Mouse (Mus musculus) limb, embryonic 14.5 days (tissue): ENCODE data around the gene Dnajc13. TPM values are rescaled to one million over a fixed set of nuclear protein-coding genes. Genes with fewer than 3 reads are reported as not detected.

Source experiments
- ATAC-seq: fragments of 200-750 bp; cut with Nextera tagmentation; 2 replicates; pipeline ENCODE4 v1.8.0; 2017; ENCODE audit warnings: low read depth, moderate number of reproducible peaks, moderate TSS enrichment; ENCODE audit not compliant: low FRiP score
- DNase-seq: peaks from one replicate; pipeline ENCODE4 v3.0.0-alpha.2; 2015; ENCODE audit warnings: low spot score
- H3K27ac ChIP-seq: fragments of 300-500 bp; sonication (generic); replicated peaks from 2 replicates; pipeline ENCODE4 v1.5.1; 2014; ENCODE audit warnings: low read depth, mild to moderate bottlenecking, low read length, moderate library complexity, mixed read lengths
- H3K27me3 ChIP-seq: fragments of 300-500 bp; sonication (generic); 2 replicates; pipeline ENCODE4 v1.6.1; 2014; ENCODE audit warnings: low read length, mixed read lengths; ENCODE audit not compliant: control insufficient read depth, insufficient read depth
- H3K36me3 ChIP-seq: fragments of 300-500 bp; sonication (generic); 2 replicates; pipeline ENCODE4 v1.6.1; 2014; ENCODE audit warnings: mild to moderate bottlenecking, low read length, moderate library complexity, mixed read lengths; ENCODE audit not compliant: control insufficient read depth, insufficient read depth
- H3K4me1 ChIP-seq: fragments of 300-500 bp; sonication (generic); 2 replicates; pipeline ENCODE4 v1.6.1; 2014; ENCODE audit warnings: antibody characterized with exemption, low read length, mixed read lengths; ENCODE audit not compliant: control insufficient read depth, insufficient read depth
- H3K4me2 ChIP-seq: fragments of 300-500 bp; sonication (generic); replicated peaks from 2 replicates; pipeline ENCODE4 v1.6.1; 2014; ENCODE audit warnings: low read depth, mild to moderate bottlenecking, low read length, moderate library complexity; ENCODE audit not compliant: severe bottlenecking
- H3K4me3 ChIP-seq: fragments of 300-500 bp; sonication (generic); replicated peaks from 2 replicates; pipeline ENCODE4 v1.5.1; 2014; ENCODE audit warnings: low read length
- H3K9ac ChIP-seq: fragments of 300-500 bp; sonication (generic); 2 replicates; pipeline ENCODE4 v1.6.1; 2014; ENCODE audit warnings: mild to moderate bottlenecking, low read depth, low read length, moderate library complexity; ENCODE audit not compliant: severe bottlenecking
- H3K9me3 ChIP-seq: fragments of 300-500 bp; sonication (generic); 2 replicates; pipeline ENCODE4 v1.6.1; 2016; ENCODE audit warnings: low read length; ENCODE audit not compliant: control insufficient read depth
- POLR2A ChIP-seq: fragments of 200-500 bp; IDR thresholded peaks from 2 replicates; pipeline ENCODE4 v1.8.0; 2012; ENCODE audit warnings: inconsistent platforms, mild to moderate bottlenecking, moderate library complexity, borderline replicate concordance; ENCODE audit not compliant: insufficient read depth, insufficient read length; ENCODE audit errors: extremely low read depth
- WGBS: fragments of 180-500 bp; shearing (Covaris S2); extraction: QIAGEN DNeasy Blood & Tissue Kit; methylation state at CpG from one replicate; pipeline ENCODE4 v1.1.7; 2014; 5-methylcytosine and 5-hydroxymethylcytosine counted together
- polyA plus RNA-seq, 2 experiments: library from polyadenylated mRNA; depleted of rRNA in 1 of 2; stranded (reverse) in 1 of 2; unstranded in 1 of 2; fragments of >200 nt; fragmentation: Nextera tagmentation in 1 of 2; extraction: Ambion mirVana in 1 of 2; gene quantifications; 2 replicates each; pipeline versions ENCODE4 v1.2.1 to v1.2.3; 2012 to 2014

Gene Dnajc13
- polyA plus RNA-seq, 2 experiments = 34.9 to 64.3 TPM

DNA sequence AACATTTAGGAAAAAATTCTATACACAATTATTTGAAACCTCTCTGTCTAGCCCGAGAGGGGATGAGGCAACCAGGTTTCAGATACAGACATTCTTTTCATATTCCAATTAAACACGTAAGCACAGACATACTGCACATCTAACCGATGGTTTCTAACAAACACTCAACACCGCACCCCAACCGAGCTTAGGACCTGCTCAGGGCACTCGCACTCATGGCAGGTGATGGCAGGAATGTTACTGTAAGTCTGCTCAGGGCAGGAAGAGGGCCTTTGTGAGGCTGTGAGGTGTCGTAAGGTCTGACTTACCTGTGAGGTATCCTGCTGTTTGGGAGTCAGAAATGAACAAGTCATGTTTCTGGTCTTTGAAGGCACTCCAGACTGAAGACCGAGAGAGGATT, 106.2 kb downstream of the Dnajc13 start:
- H3K27ac ChIP-seq = no peak overlapping the region
- DNase-seq = no peak
- no peak for ATAC-seq
- 95% methylated on average over 8 of the region's 8 CpGs for WGBS
- no peak overlapping the region for H3K4me2 ChIP-seq
- H3K27me3 ChIP-seq = no peaks in the 10 kb centered on the region
- H3K4me1 ChIP-seq = no peaks in the 10 kb centered on the region
- H3K9me3 ChIP-seq = no peaks in the 10 kb centered on the region
- TF ChIP-seq POLR2A = no peak
- H3K4me3 ChIP-seq = no peak overlapping the region
- no peak overlapping the region for H3K9ac ChIP-seq
- peaks cover 89% of the 10 kb centered on the region for H3K36me3 ChIP-seq

DNA sequence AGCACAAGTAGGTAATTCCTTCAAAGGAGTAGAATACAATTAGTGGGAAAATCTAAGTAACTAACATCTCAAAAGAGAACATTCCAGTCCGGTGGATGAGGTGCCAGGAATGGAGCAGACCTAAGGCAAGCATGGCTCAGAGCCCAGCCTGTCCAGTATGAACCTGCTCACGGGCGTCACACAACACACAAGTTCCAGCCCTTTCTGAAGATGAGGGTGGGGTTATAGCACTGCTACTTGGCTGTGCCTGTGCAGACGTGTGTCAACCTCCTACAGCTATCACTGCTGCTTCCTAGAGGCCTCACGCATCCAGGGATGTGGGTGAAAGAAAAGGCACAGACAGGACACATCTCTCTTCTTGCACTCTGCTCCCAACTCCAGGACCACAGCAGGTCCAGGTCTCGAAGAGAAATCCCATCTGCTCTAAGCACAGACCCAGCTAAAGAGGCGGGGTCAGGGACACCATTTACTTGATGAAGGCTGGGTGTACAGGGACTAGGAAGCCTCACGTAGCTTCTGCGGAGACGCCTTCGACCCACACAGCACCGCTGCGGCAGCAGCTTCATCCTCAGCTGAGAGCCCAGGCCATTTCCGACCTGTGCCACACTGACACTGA, 107.5 kb downstream of the Dnajc13 start:
- Histone ChIP-seq H3K4me3 (no peak overlapping the region), H3K27ac (no peak overlapping the region), H3K4me1 (no peaks in the 10 kb centered on the region), H3K36me3 (peaks cover 91% of the 10 kb centered on the region), H3K9ac (no peak overlapping the region), H3K4me2 (no peak overlapping the region), H3K9me3 (no peaks in the 10 kb centered on the region), H3K27me3 (no peaks in the 10 kb centered on the region)
- TF ChIP-seq POLR2A = no peak
- 90% methylated on average over 14 of the region's 14 CpGs for WGBS
- ATAC-seq (no peak), DNase-seq (no peak)

GRCm38 (mm10) chr9:104152121-104152520, 110.6 kb downstream of the Dnajc13 start:
- Histone ChIP-seq H3K9ac (no peak overlapping the region), H3K9me3 (no peaks in the 10 kb centered on the region), H3K4me3 (no peak overlapping the region), H3K27ac (no peak overlapping the region), H3K36me3 (peaks cover 73% of the 10 kb centered on the region), H3K27me3 (no peaks in the 10 kb centered on the region), H3K4me1 (no peaks in the 10 kb centered on the region), H3K4me2 (no peak overlapping the region)
- WGBS = 89% methylated on average over 7 of the region's 7 CpGs
- no peak for TF ChIP-seq POLR2A
- DNase-seq (no peak), ATAC-seq (no peak)

GRCm38 (mm10) chr9:104148969-104149368, 113.8 kb downstream of the Dnajc13 start:
- H3K27ac ChIP-seq = no peak overlapping the region
- H3K27me3 ChIP-seq = no peaks in the 10 kb centered on the region
- no peak overlapping the region for H3K4me2 ChIP-seq
- WGBS = 91% methylated on average over 7 of the region's 7 CpGs
- no peaks in the 10 kb centered on the region for H3K4me1 ChIP-seq
- H3K36me3 ChIP-seq = peaks cover 42% of the 10 kb centered on the region
- H3K9me3 ChIP-seq = no peaks in the 10 kb centered on the region
- DNase-seq (no peak), ATAC-seq (no peak)
- no peak overlapping the region for H3K4me3 ChIP-seq
- no peak for TF ChIP-seq POLR2A
- no peak overlapping the region for H3K9ac ChIP-seq

- no peak overlapping the region for H3K27ac ChIP-seq
- H3K27me3 ChIP-seq = no peaks in the 10 kb centered on the region
- no peak for TF ChIP-seq POLR2A
- H3K4me3 ChIP-seq = no peak overlapping the region
- H3K9ac ChIP-seq = no peak overlapping the region
- no peaks in the 10 kb centered on the region for H3K9me3 ChIP-seq
- ATAC-seq (no peak), DNase-seq (no peak)
- H3K4me2 ChIP-seq = no peak overlapping the region
- 82% methylated on average over 7 of the region's 7 CpGs for WGBS
- peaks cover 21% of the 10 kb centered on the region for H3K36me3 ChIP-seq
- H3K4me1 ChIP-seq = no peaks in the 10 kb centered on the region
Measured at GRCm38 (mm10) chr9:104146683-104147082, 116.0 kb downstream of the Dnajc13 start.
